Mouse (Mus musculus): Measurements from ENCODE around the gene Klrb1a.

GRCm38 (mm10) chr6:128606350-128606749 lies 17.0 kb downstream of the Klrb1a start:
- no peak for TF ChIP-seq CTCF (conservative IDR thresholded peaks at IDR 0.05 in 1 of 2, IDR thresholded peaks at IDR 0.05 in 1 of 2; ENCODE audit: low read depth in 2 of 2, low read length in 2 of 2)
- no peak for TF ChIP-seq USF1 (IDR thresholded peaks at IDR 0.05; ENCODE audit: low read depth, low read length)
- TF ChIP-seq JUND (conservative IDR thresholded peaks at IDR 0.05; ENCODE audit: low read depth, low read length) = no peak
- no peak for TF ChIP-seq RCOR1 (conservative IDR thresholded peaks at IDR 0.05; ENCODE audit: low read depth, low read length)
- no peak for TF ChIP-seq SIN3A (IDR thresholded peaks at IDR 0.05; ENCODE audit: low read length)
- TF ChIP-seq MAX (IDR thresholded peaks at IDR 0.05; ENCODE audit: low read length) = no peak
- TF ChIP-seq MAZ (IDR thresholded peaks at IDR 0.05; ENCODE audit: low read depth, low read length) = no peak
- TF ChIP-seq GABPA (IDR thresholded peaks at IDR 0.05; ENCODE audit: insufficient replicate concordance, low read depth, low read length) = no peak
- TF ChIP-seq POLR2A (IDR thresholded peaks at IDR 0.05; ENCODE audit: low read depth, low read length) = no peak
- no peak for TF ChIP-seq EP300 (IDR thresholded peaks at IDR 0.05; ENCODE audit: low read length)

Measured in CH12.LX (cell line).